Mouse (Mus musculus): Measurements from ENCODE around the gene Rbbp5. TPM values are rescaled to one million over a fixed set of nuclear protein-coding genes. Genes with fewer than 3 reads are reported as not detected.
A peak's percentile ranks its signal among the peaks of the same experiment; 100 is the strongest.
"Not testable (repeated sequence)": the region's sequence is repeated elsewhere in the genome, so short reads cannot be mapped to it uniquely, and the experiment has no call there.

The Rbbp5 gene
- 10 to 100 TPM; 57.2 to 73.3 (median 65.9) TPM for total RNA-seq (2022)

GRCm38 (mm10) chr1:132476928-132477691 lies at the start of gene Rbbp5:
Rbbp5 (plus strand) TSS chr1:132477365.
- DNase-seq (ENCODE audit: low spot score in 2 of 2), result peak; percentile 74 to 81

GRCm38 (mm10) chr1:132430818-132431217 lies 46.3 kb upstream of the Rbbp5 start:
- peak; percentile 37 to 62 for DNase-seq (ENCODE audit: low spot score in 2 of 2)

- DNase-seq (ENCODE audit: low spot score in 2 of 2), result peak; percentile 38 to 40
Observed at GRCm38 (mm10) chr1:132431716-132432115, 45.4 kb upstream of the Rbbp5 start.

GRCm38 (mm10) chr1:132433349-132433748 lies 43.8 kb upstream of the Rbbp5 start:
- no peak for DNase-seq (ENCODE audit: low spot score in 2 of 2)

- no peak for DNase-seq (ENCODE audit: low spot score in 2 of 2)
Observed at GRCm38 (mm10) chr1:132434032-132434431, 43.1 kb upstream of the Rbbp5 start.

GRCm38 (mm10) chr1:132436320-132436958 lies 40.7 kb upstream of the Rbbp5 start:
- no peak for DNase-seq (ENCODE audit: low spot score in 2 of 2)

GRCm38 (mm10) chr1:132436960-132437359 lies 40.2 kb upstream of the Rbbp5 start:
- no peak for DNase-seq (ENCODE audit: low spot score in 2 of 2)

- DNase-seq (ENCODE audit: low spot score in 2 of 2), result no peak
Observed at GRCm38 (mm10) chr1:132437389-132437788, 39.8 kb upstream of the Rbbp5 start.

- DNase-seq (ENCODE audit: low spot score in 2 of 2), result no peak
Observed at GRCm38 (mm10) chr1:132440896-132441435, 36.2 kb upstream of the Rbbp5 start.

GRCm38 (mm10) chr1:132449742-132450141 lies 27.4 kb upstream of the Rbbp5 start:
- no peak for DNase-seq (ENCODE audit: low spot score in 2 of 2)

- DNase-seq (ENCODE audit: low spot score in 2 of 2), result no peak
Observed at GRCm38 (mm10) chr1:132464651-132465050, 12.5 kb upstream of the Rbbp5 start.

- no peak for DNase-seq (ENCODE audit: low spot score in 2 of 2)
Observed at GRCm38 (mm10) chr1:132468926-132469325, 8.2 kb upstream of the Rbbp5 start.

- DNase-seq (ENCODE audit: low spot score in 2 of 2), result no peak
Observed at GRCm38 (mm10) chr1:132469519-132469918, 7.6 kb upstream of the Rbbp5 start.

- DNase-seq (ENCODE audit: low spot score in 2 of 2), result not testable (repeated sequence)
Observed at GRCm38 (mm10) chr1:132470031-132470430, 7.1 kb upstream of the Rbbp5 start.

GRCm38 (mm10) chr1:132471032-132471431 lies 6.1 kb upstream of the Rbbp5 start:
- no peak for DNase-seq (ENCODE audit: low spot score in 2 of 2)

GRCm38 (mm10) chr1:132471499-132471898 lies 5.7 kb upstream of the Rbbp5 start:
- no peak for DNase-seq (ENCODE audit: low spot score in 2 of 2)

- DNase-seq (ENCODE audit: low spot score in 2 of 2), result no peak
Observed at GRCm38 (mm10) chr1:132472537-132472936, 4.6 kb upstream of the Rbbp5 start.

GRCm38 (mm10) chr1:132474496-132474895 lies 2.7 kb upstream of the Rbbp5 start:
- peak in 1 of 2 experiments; percentile 39 for DNase-seq (ENCODE audit: low spot score in 2 of 2)

GRCm38 (mm10) chr1:132476575-132476927 lies 614 bp upstream of the Rbbp5 start:
- no peak for DNase-seq (ENCODE audit: low spot score in 2 of 2)

- no peak for DNase-seq (ENCODE audit: low spot score in 2 of 2)
Observed at GRCm38 (mm10) chr1:132479438-132479837, 2.3 kb downstream of the Rbbp5 start.

GRCm38 (mm10) chr1:132481619-132482018 lies 4.5 kb downstream of the Rbbp5 start:
- no peak for DNase-seq (ENCODE audit: low spot score in 2 of 2)

GRCm38 (mm10) chr1:132483234-132483633 lies 6.1 kb downstream of the Rbbp5 start:
- no peak for DNase-seq (ENCODE audit: low spot score in 2 of 2)

GRCm38 (mm10) chr1:132483759-132484158 lies 6.6 kb downstream of the Rbbp5 start:
- no peak for DNase-seq (ENCODE audit: low spot score in 2 of 2)

Measured in layer of hippocampus, adult 8-10 months (tissue).